Comparison of ENCODE assay signal across 8 mouse cellular contexts in genomic region chr10:58322361-58323027, GRCm38 (mm10). TPM values are rescaled to one million over a fixed set of nuclear protein-coding genes. Genes with fewer than 3 reads are reported as not detected.
DNase-seq lines count a peak whose midpoint lies in the region; ATAC-seq and TF ChIP-seq lines count a peak whose summit lies in the region.

No protein-coding gene starts in this region.

- H3K4me1 ChIP-seq in heart, embryonic 10.5 days = peaks cover 16% of the 10 kb centered on the region; the same call in 1 of the 2 replicates
- H3K4me1 ChIP-seq in forebrain, embryonic 14.5 days (ENCODE audit: control insufficient read depth, insufficient read depth, low read length) = peaks cover 11% of the 10 kb centered on the region
- peaks cover 20% of the 10 kb centered on the region for H3K4me1 ChIP-seq in liver, embryonic 16.5 days (ENCODE audit: control insufficient read depth, low read depth, low read length)

- H3K27me3 ChIP-seq in heart, embryonic 10.5 days (ENCODE audit: insufficient read depth, poor library complexity, severe bottlenecking) = no peaks in the 10 kb centered on the region
- H3K27me3 ChIP-seq in C2C12 (ENCODE audit: control insufficient read depth, insufficient read depth, insufficient read length) = no peaks in the 10 kb centered on the region
- H3K27me3 ChIP-seq in forebrain, embryonic 14.5 days (replicated peaks; ENCODE audit: control insufficient read depth, insufficient read depth, low read length) = no peaks in the 10 kb centered on the region
- no peaks in the 10 kb centered on the region for H3K27me3 ChIP-seq in liver, embryonic 16.5 days (ENCODE audit: control insufficient read depth, insufficient read depth, low read depth, low read length)

- no peak for TF ChIP-seq CTCF in C2C12 (IDR thresholded peaks at IDR 0.05; ENCODE audit: control insufficient read depth, insufficient read depth, insufficient read length)

- H3K9ac ChIP-seq in forebrain, embryonic 14.5 days (ENCODE audit: low read length) = peak overlapping the region; percentile 38; the same call in 1 of the 2 replicates
- peak overlapping the region; percentile 65 for H3K9ac ChIP-seq in liver, embryonic 16.5 days (ENCODE audit: low read depth, low read length)

- peaks cover 38% of the 10 kb centered on the region for H3K79me3 ChIP-seq in C2C12 (ENCODE audit: low read depth)

- H3K79me2 ChIP-seq in C2C12 (ENCODE audit: control insufficient read depth, insufficient read depth) = peaks cover 40% of the 10 kb centered on the region

- ATAC-seq in forebrain, embryonic 14.5 days = no peak
- ATAC-seq in liver, embryonic 16.5 days (ENCODE audit: low read depth) = no peak

- intact Hi-C loops in heart, postnatal 10 days (cut with DNase I) = no loop called here
- intact Hi-C loops in left cerebral cortex, postnatal 14 days (cut with DNase I) = no loop called here

- H3K4me2 ChIP-seq in forebrain, embryonic 14.5 days (ENCODE audit: low read length) = peak overlapping the region; percentile 61
- H3K4me2 ChIP-seq in liver, embryonic 16.5 days (ENCODE audit: low read depth, low read length) = peak overlapping the region; percentile 76

- 30% methylated on average over 6 of the region's 6 CpGs for WGBS in heart, embryonic 10.5 days
- WGBS in forebrain, embryonic 14.5 days = 34% methylated on average over 6 of the region's 6 CpGs
- WGBS in liver, embryonic 16.5 days (ENCODE audit: insufficient replicate concordance) = 25% methylated on average over 6 of the region's 6 CpGs

- H3K4me3 ChIP-seq in heart, embryonic 10.5 days = peak overlapping the region; percentile 85
- H3K4me3 ChIP-seq in C2C12 (ENCODE audit: insufficient read depth, poor library complexity, severe bottlenecking) = peak overlapping the region; percentile 18
- peak overlapping the region; percentile 90 for H3K4me3 ChIP-seq in forebrain, embryonic 14.5 days (ENCODE audit: low read depth, low read length)
- peak overlapping the region; percentile 91 for H3K4me3 ChIP-seq in liver, embryonic 16.5 days (ENCODE audit: low read depth, low read length)

- no peak for DNase-seq in heart, embryonic 10.5 days (ENCODE audit: low spot score)
- no peak for DNase-seq in heart, postnatal 10 days
- no peak for DNase-seq in forebrain, embryonic 14.5 days (ENCODE audit: low spot score)
- no peak for DNase-seq in left cerebral cortex, postnatal 14 days (ENCODE audit: low spot score in 2 of 2)
- DNase-seq in ovary, postnatal 10 days (ENCODE audit: low spot score) = no peak
- DNase-seq in cerebellum, postnatal 36 days = no peak

- H3K36me3 ChIP-seq in heart, embryonic 10.5 days = no peaks in the 10 kb centered on the region
- no peaks in the 10 kb centered on the region for H3K36me3 ChIP-seq in C2C12 (ENCODE audit: control insufficient read depth, insufficient read depth)
- no peaks in the 10 kb centered on the region for H3K36me3 ChIP-seq in forebrain, embryonic 14.5 days (ENCODE audit: control insufficient read depth, insufficient read depth, low read length)
- no peaks in the 10 kb centered on the region for H3K36me3 ChIP-seq in liver, embryonic 16.5 days (ENCODE audit: control insufficient read depth, insufficient read depth)

- H3K9me3 ChIP-seq in heart, embryonic 10.5 days = no peaks in the 10 kb centered on the region
- no peaks in the 10 kb centered on the region for H3K9me3 ChIP-seq in forebrain, embryonic 14.5 days (replicated peaks; ENCODE audit: control insufficient read depth, low read length)
- no peaks in the 10 kb centered on the region for H3K9me3 ChIP-seq in liver, embryonic 16.5 days (replicated peaks; ENCODE audit: control insufficient read depth, low read length)

- peak overlapping the region; percentile 58 for H3ac ChIP-seq in C2C12 (ENCODE audit: control insufficient read depth, insufficient read length, low read depth)

- H3K27ac ChIP-seq in heart, embryonic 10.5 days = peak overlapping the region; percentile 94
- peak overlapping the region; percentile 34; the same call in 1 of the 2 replicates for H3K27ac ChIP-seq in forebrain, embryonic 14.5 days (ENCODE audit: low read depth, low read length)
- peak overlapping the region; percentile 79 for H3K27ac ChIP-seq in liver, embryonic 16.5 days (ENCODE audit: low read length)

TF ChIP-seq in C2C12, 6 proteins besides CTCF, POLR2A, EP300 and RAD21:
- TF ChIP-seq MAX (IDR thresholded peaks at IDR 0.05) = peak; percentile 54
- TF ChIP-seq MYOD1 (IDR thresholded peaks at IDR 0.05; ENCODE audit: control insufficient read depth, insufficient read length, low read depth) = no peak
- TF ChIP-seq FOSL1 (IDR thresholded peaks at IDR 0.05; ENCODE audit: insufficient read depth, low read length, poor library complexity, severe bottlenecking) = peak; percentile 53
- no peak for TF ChIP-seq CEBPB (IDR thresholded peaks at IDR 0.05; ENCODE audit: low read depth)
- no peak for TF ChIP-seq MYOG (IDR thresholded peaks at IDR 0.05; ENCODE audit: control insufficient read depth, extremely low read depth, insufficient read length)
- no peak for TF ChIP-seq USF1 (IDR thresholded peaks at IDR 0.05; ENCODE audit: low read depth)
TF ChIP-seq in C2C12: peak in this region for 2.

RNA-seq across cellular contexts. Expression of gene Lims1, which starts 0.8 kb away (rescaled TPM):
- polyA plus RNA-seq in heart, embryonic 10.5 days (2016; fragmentation: Nextera tagmentation; extraction: Ambion mirVana) = 121 and 142 TPM in 2 replicates
- total RNA-seq in heart, postnatal 10 days (2021) = 100 to 1,000 TPM; 211 to 240 TPM
- 20.9 TPM for polyA plus RNA-seq in C2C12 (2012; fragmentation: generic; extraction: Trizol)
- polyA plus RNA-seq in forebrain, embryonic 14.5 days (2014; fragmentation: Nextera tagmentation; extraction: Ambion mirVana) = 66.8 and 68.1 TPM in 2 replicates
- polyA plus RNA-seq in liver, embryonic 16.5 days (2015; fragmentation: Nextera tagmentation; extraction: Ambion mirVana) = 80.0 and 83.8 TPM in 2 replicates
- total RNA-seq in left cerebral cortex, postnatal 14 days (2021) = 10 to 100 TPM; 28.9 to 29.5 TPM

Comparison
In these comparisons a context has a peak if more than half of its experiments do, and no peak if none do; other contexts are left out.
1. H3K27ac ChIP-seq: peak in every context shown above with its lines; median percentile 94 in heart, embryonic 10.5 days; 79 in liver, embryonic 16.5 days; 34 in forebrain, embryonic 14.5 days.
2. H3K4me3 ChIP-seq: peak in every context shown above with its lines; median percentile 91 in liver, embryonic 16.5 days; 90 in forebrain, embryonic 14.5 days; 85 in heart, embryonic 10.5 days; 18 in C2C12.